Mouse (Mus musculus) intestine, embryonic 16.5 days (tissue): ENCODE measurements around the gene Mlph. TPM values are rescaled to one million over a fixed set of nuclear protein-coding genes. Genes with fewer than 3 reads are reported as not detected.

Experiments
- ATAC-seq: fragments of 200-750 bp; cut with Nextera tagmentation; 2 replicates; pipeline ENCODE4 v1.8.0; 2017; ENCODE audit warnings: moderate TSS enrichment, moderate library complexity
- H3K27ac ChIP-seq: fragments of 300-500 bp; sonication (generic); 2 replicates; pipeline ENCODE4 v1.5.1; 2014; ENCODE audit warnings: mild to moderate bottlenecking, low read length
- H3K27me3 ChIP-seq: fragments of 300-500 bp; sonication (generic); replicated peaks from 2 replicates; pipeline ENCODE4 v1.6.1; 2014; ENCODE audit warnings: low read length, control low read depth, mixed read lengths; ENCODE audit not compliant: control insufficient read depth, insufficient read depth
- H3K36me3 ChIP-seq: fragments of 300-500 bp; sonication (generic); 2 replicates; pipeline ENCODE4 v1.6.1; 2014; ENCODE audit warnings: low read length, control low read depth; ENCODE audit not compliant: control insufficient read depth, insufficient read depth
- H3K4me1 ChIP-seq: fragments of 300-500 bp; sonication (generic); 2 replicates; pipeline ENCODE4 v1.6.1; 2014; ENCODE audit warnings: low read length, control low read depth, mixed read lengths; ENCODE audit not compliant: control insufficient read depth, insufficient read depth
- H3K4me2 ChIP-seq: fragments of 300-500 bp; sonication (generic); 2 replicates; pipeline ENCODE4 v1.6.1; 2014; ENCODE audit warnings: low read depth, low read length, control low read depth
- H3K4me3 ChIP-seq: fragments of 300-500 bp; sonication (generic); 2 replicates; pipeline ENCODE4 v1.5.1; 2014; ENCODE audit warnings: mild to moderate bottlenecking, low read length
- H3K9ac ChIP-seq: fragments of 300-500 bp; sonication (generic); 2 replicates; pipeline ENCODE4 v1.6.1; 2014; ENCODE audit warnings: low read depth, low read length
- H3K9me3 ChIP-seq: fragments of 300-500 bp; sonication (generic); 2 replicates; pipeline ENCODE4 v1.6.1; 2016; ENCODE audit warnings: low read length, control low read depth; ENCODE audit not compliant: control insufficient read depth
- WGBS: fragments of 180-500 bp; shearing (Covaris S2); extraction: QIAGEN DNeasy Blood & Tissue Kit; methylation state at CpG from one replicate; pipeline ENCODE4 v1.1.7; 2014; 5-methylcytosine and 5-hydroxymethylcytosine counted together
- polyA plus RNA-seq: library from polyadenylated mRNA; unstranded; fragments of >200 nt; fragmentation: Nextera tagmentation; extraction: Ambion mirVana; gene quantifications from 2 replicates; pipeline ENCODE4 v1.2.1, GENCODE M21; 2015

Mlph gene
- polyA plus RNA-seq, 1 experiment from 2014 or later, result 3.2 TPM

DNA sequence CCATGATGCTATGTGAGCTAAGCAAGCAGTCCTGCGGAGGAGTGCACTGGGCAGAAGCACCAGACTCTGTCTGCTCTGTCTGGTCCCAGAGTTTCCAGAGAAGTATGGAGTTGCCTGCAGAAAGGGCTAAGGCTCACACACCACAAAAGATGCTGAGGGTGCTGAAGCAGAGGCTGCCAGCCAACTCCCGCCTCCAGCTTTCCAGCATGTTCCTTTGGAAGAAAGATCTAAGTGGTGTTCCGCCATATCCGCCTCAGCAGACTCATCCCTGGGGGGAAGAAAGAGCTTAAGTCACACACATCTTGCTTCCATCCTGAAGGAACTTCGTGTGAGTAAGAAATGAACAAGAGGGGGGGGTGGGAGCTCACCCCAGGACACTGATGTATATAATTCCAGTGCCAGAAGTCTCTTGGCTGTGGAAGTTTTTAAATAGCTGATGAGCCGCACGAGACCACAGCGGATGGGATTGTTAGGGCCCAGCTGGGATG is 10.9 kb upstream of the Mlph start:
- peak; percentile 79 for ATAC-seq
- Histone ChIP-seq H3K9ac (no peak overlapping the region), H3K4me1 (peaks cover 23% of the 10 kb centered on the region), H3K27me3 (no peaks in the 10 kb centered on the region), H3K27ac (peak overlapping the region; percentile 81), H3K4me2 (no peak overlapping the region), H3K36me3 (no peaks in the 10 kb centered on the region), H3K9me3 (no peaks in the 10 kb centered on the region), H3K4me3 (no peak overlapping the region)
- WGBS, result 46% methylated on average over 8 of the region's 8 CpGs

DNA sequence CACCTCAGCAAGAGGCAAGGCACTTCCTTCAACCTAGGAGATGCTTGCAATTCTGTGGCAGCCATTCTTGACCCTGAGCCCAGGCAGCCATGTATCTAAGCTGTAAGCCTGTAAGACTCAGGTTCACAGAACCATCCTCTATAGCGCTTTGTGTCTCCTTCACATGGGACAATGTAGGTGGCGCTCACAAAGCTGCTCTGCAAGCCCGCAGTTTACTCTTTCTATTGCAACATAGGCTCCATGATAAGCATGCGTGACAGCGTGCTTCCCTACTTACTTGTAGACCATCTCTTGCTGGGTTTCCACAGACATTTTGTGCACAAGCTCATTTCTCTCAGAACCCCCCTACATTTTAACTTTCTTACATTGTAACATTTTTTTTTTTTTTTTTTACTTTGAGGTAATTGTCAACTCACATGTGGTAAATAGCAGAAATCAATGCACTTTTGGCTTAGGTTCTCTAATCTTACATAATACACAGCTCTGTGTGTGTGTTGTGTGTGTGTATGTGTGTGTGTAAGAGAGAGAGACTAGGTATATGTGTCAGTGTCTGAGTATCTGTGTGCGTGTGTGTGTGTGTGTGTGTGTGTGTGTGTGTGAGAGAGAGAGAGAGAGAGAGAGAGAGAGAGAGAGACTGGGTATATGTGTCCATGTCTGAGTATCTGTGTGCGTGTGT is 10.0 kb upstream of the Mlph start:
- H3K9me3 ChIP-seq, result no peaks in the 10 kb centered on the region
- H3K4me1 ChIP-seq, result peaks cover 30% of the 10 kb centered on the region
- peak overlapping the region; percentile 85 for H3K27ac ChIP-seq
- no peak for ATAC-seq
- no peak overlapping the region for H3K4me2 ChIP-seq
- H3K27me3 ChIP-seq, result no peaks in the 10 kb centered on the region
- no peak overlapping the region for H3K9ac ChIP-seq
- 76% methylated on average over 7 of the region's 7 CpGs for WGBS
- H3K36me3 ChIP-seq, result no peaks in the 10 kb centered on the region
- no peak overlapping the region for H3K4me3 ChIP-seq

DNA sequence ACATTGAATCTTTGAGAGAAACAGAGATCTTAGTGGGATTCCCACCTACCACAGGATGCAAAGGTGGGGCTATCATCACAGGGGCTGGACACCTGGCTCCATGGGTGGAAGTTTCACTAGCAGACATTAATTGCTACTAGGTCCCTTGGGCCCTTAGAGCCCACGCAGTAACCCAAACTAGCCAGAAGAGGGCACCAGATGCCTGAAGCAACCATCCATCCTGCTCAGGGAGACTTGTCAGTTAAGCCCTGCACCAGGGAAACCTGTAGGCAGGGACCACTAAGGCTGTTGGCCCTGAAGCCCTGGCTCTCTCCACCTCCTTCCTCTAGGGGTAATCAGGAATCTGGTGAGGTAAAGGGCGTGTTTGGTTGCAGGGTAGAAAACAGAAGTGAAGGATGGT is 8.5 kb upstream of the Mlph start:
- WGBS, result 18% methylated on average over 2 of the region's 2 CpGs
- no peak overlapping the region for H3K9ac ChIP-seq
- H3K4me3 ChIP-seq, result no peak overlapping the region
- H3K4me2 ChIP-seq, result no peak overlapping the region
- no peak for ATAC-seq
- H3K27me3 ChIP-seq, result no peaks in the 10 kb centered on the region
- no peak overlapping the region for H3K27ac ChIP-seq
- H3K9me3 ChIP-seq, result no peaks in the 10 kb centered on the region
- peaks cover 37% of the 10 kb centered on the region for H3K4me1 ChIP-seq
- H3K36me3 ChIP-seq, result no peaks in the 10 kb centered on the region

DNA sequence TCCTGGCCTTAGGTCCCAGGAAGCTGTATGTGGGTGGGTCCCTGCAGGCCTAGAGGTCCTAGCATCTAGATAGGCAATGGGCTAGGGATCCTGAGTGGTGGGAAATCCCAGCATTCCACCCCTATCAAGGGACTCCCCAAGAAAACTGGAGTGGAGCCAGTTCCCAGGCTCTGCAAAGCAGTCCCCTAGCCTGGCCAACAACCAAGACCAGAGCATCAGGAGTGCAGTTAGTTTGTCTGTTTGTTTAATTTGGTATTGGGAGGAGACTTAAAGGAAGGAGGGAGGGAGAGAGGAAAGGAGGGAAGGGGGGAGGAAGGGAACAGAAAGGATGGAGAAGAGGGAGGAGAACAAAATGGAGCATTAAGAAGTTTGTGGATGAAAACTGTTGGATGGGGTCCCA is 5.7 kb upstream of the Mlph start:
- ATAC-seq, result peak; percentile 47
- Histone ChIP-seq H3K4me1 (peaks cover 21% of the 10 kb centered on the region), H3K9ac (peak overlapping the region; percentile 26), H3K4me3 (no peak overlapping the region), H3K36me3 (no peaks in the 10 kb centered on the region), H3K9me3 (no peaks in the 10 kb centered on the region), H3K27me3 (no peaks in the 10 kb centered on the region), H3K4me2 (peak overlapping the region; percentile 34; the same call in 1 of the 2 replicates), H3K27ac (peak overlapping the region; percentile 76)

DNA sequence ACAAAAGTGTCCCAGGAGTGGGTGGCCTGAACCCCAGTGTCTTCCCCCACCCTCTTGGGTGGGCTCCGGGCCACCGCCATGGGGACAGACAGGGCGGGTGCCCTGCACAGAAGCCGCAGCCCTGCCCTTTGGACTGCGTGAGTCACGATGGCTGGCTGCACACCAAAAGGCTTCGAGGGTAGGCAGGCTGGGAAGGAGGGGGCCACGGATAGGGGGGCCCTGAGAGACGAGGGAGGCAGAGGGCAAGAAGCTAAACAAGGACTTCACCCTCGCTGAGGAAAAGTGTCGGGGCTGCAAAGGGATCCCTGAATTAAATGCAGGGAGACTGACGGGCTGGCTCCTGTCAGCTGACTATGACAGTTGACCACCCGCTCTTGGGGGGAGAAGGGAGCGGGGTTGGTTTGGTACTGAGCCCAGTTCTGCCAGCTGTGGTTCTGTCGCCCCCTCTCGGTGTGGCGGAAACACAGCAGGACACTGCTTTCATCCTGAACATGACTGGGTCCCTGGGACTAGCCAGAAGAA is 5.2 kb upstream of the Mlph start:
- Histone ChIP-seq H3K4me2 (peak overlapping the region; percentile 34), H3K9me3 (no peaks in the 10 kb centered on the region), H3K27ac (peak overlapping the region; percentile 76), H3K4me1 (peaks cover 22% of the 10 kb centered on the region), H3K36me3 (no peaks in the 10 kb centered on the region), H3K27me3 (no peaks in the 10 kb centered on the region), H3K9ac (peak overlapping the region; percentile 26), H3K4me3 (0 out of 2 replicates have a peak overlapping the region, but pooled peaks have one; percentile 3)
- peak; percentile 85 for ATAC-seq
- 22% methylated on average over 17 of the region's 17 CpGs for WGBS

DNA sequence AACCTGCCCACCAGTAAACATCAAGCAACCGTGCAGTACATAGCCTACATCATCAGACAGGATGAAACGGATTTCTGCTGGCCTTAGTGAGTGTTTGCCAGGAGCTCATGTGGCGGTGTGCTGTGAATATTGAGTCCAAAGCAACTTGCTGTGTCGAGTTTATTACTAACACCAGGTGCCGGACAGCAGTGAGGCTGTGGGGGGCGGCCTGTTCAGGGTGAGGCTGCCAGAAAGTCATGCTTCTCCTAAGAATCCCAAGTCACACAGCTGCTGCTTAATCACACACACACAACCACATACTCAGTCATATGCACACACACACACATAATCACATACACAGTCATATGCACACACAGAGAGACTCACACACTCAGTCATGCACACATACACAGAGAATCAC is 1.7 kb upstream of the Mlph start:
- 63% methylated on average over 6 of the region's 6 CpGs for WGBS

DNA sequence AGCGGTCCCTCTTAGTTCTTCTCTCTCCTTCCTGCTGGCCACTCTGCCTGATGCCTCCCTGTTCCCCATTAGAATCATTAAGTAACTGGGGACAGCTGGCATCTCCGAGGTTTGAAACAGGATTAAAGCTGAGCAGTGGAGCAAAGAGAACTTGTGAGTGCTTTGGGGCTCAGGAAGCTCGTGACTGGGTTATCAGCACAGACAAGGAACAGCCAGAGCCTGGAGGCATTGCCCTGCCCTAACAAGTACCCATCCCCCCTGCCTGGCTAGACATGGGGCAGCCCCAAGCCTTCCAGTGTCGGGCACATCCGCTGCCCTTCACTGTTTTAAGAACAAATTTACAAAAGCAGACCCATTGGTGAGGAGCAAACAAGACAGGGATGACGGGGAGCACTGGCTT is 2.6 kb downstream of the Mlph start:
- Histone ChIP-seq H3K9ac (no peak overlapping the region), H3K4me3 (no peak overlapping the region), H3K4me1 (peaks cover 18% of the 10 kb centered on the region), H3K36me3 (no peaks in the 10 kb centered on the region), H3K27ac (peak overlapping the region; percentile 24; the same call in 1 of the 2 replicates), H3K4me2 (no peak overlapping the region), H3K27me3 (no peaks in the 10 kb centered on the region), H3K9me3 (peaks cover 6% of the 10 kb centered on the region; the same call in 1 of the 2 replicates)
- WGBS, result 58% methylated on average over 6 of the region's 6 CpGs
- ATAC-seq, result peak; percentile 52; the same call in 1 of the 2 replicates

More for the DNA sequence above, 1.7 kb upstream of the Mlph start:
- Histone ChIP-seq H3K4me1 (peaks cover 31% of the 10 kb centered on the region), H3K4me2 (no peak overlapping the region), H3K4me3 (no peak overlapping the region), H3K36me3 (no peaks in the 10 kb centered on the region), H3K27ac (no peak overlapping the region), H3K27me3 (no peaks in the 10 kb centered on the region), H3K9ac (no peak overlapping the region), H3K9me3 (no peaks in the 10 kb centered on the region)
- ATAC-seq, result no peak

DNA sequence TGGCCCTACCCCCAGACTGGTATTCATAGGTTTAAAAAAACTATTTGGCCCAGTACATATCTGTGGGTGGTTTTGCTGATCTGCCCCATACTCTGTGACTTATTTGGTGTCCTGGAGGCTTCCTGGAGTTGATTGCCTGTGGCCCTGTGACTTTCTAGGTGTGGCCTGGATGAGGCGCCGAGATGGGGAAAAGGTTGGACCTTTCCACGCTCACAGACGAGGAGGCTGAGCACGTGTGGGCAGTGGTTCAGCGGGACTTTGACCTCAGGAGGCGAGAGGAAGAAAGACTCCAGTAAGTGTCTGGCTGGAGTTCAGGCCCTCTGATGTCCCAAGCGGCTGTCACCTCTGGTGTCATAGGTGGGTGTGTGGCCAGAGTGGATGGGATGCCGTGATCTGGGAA is 6.8 kb downstream of the Mlph start:
- 70% methylated on average over 9 of the region's 9 CpGs for WGBS
- Histone ChIP-seq H3K27me3 (no peaks in the 10 kb centered on the region), H3K4me2 (0 out of 2 replicates have a peak overlapping the region, but pooled peaks have one; percentile 4), H3K4me3 (no peak overlapping the region), H3K9me3 (peaks cover 6% of the 10 kb centered on the region; the same call in 1 of the 2 replicates), H3K4me1 (peaks cover 6% of the 10 kb centered on the region), H3K36me3 (no peaks in the 10 kb centered on the region), H3K9ac (no peak overlapping the region), H3K27ac (0 out of 2 replicates have a peak overlapping the region, but pooled peaks have one; percentile 29)
- ATAC-seq, result peak; percentile 79

DNA sequence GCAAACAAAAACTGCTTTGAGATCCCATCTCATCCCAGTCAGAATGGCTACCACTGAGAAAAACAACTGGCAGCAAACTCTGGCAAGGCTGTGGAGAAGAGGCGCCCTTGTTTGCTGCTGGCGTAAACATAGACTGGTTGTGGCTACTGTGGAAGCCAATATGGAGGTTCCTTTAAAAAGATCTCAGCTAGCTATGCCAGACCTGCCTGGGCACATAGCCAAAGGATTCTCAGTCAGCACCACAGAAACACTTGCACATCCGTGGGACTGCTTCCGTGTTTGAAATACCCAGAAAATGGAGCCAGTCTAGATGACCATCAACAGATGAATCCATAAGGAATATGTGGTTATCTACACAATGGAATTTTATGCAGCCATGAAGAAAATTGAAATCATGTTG is 11.1 kb downstream of the Mlph start:
- WGBS, result 66% methylated on average over 4 of the region's 4 CpGs
- no peak overlapping the region for H3K9ac ChIP-seq
- no peaks in the 10 kb centered on the region for H3K9me3 ChIP-seq
- H3K27me3 ChIP-seq, result no peaks in the 10 kb centered on the region
- no peaks in the 10 kb centered on the region for H3K36me3 ChIP-seq
- no peak overlapping the region for H3K27ac ChIP-seq
- ATAC-seq, result no peak
- H3K4me3 ChIP-seq, result no peak overlapping the region
- H3K4me1 ChIP-seq, result peaks cover 16% of the 10 kb centered on the region
- H3K4me2 ChIP-seq, result no peak overlapping the region
